Mouse (Mus musculus): ENCODE data around the gene Gm17657. TPM values are rescaled to one million over a fixed set of nuclear protein-coding genes. Genes with fewer than 3 reads are reported as not detected.

Gene Gm17657
- polyA plus RNA-seq, 1 experiment from 2014 or later, result not detected

DNA sequence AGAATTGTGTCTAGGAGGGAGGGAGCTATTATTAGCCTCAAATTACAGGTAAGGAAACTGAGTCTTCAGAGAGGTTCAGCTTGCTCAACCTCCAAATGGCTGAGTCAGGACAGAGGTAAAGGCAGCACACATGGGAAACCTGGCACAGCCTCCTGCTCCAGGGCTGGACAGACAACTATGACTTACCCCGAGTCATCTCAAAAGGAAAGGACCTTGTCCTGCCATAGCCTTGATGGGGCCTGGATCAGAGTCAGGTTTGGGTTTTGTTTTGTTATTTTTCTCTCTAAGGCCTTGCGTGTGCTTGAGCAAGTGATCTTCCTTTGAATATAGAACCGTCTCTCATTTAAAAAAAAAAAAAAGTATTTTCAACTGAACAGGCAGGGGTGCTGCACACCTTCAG is 74.3 kb downstream of the Gm17657 start:
- ATAC-seq (ENCODE audit: low read depth), result no peak
- H3K9me3 ChIP-seq, result 0 out of 2 replicates have a peak, but pooled peaks cover 3% of the 10 kb centered on the region

DNA sequence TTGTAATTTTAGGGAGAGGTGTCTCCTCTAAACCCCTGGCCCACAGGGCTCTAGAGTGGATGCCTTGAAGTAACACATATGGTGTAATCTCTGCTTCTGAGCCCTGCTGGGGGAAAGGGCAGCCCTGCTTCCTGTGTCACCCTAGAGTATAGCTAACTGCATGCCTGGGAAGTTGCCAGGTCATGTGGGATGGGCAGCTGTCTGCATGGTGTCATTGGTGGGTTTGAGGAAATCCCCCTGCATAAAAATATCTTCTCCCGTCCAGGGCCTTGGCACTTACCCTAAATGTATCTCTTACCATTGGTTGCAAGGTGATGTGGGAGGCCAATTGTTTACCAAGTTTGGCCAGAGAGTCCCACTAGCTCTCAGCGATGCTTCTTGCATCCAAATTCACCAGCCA is 75.4 kb downstream of the Gm17657 start:
- Histone ChIP-seq H3K4me3 (no peak overlapping the region), H3K27me3 (no peaks in the 10 kb centered on the region), H3K4me1 (replicated peaks) (no peaks in the 10 kb centered on the region), H3K27ac (replicated peaks) (no peak overlapping the region), H3K9me3 (0 out of 2 replicates have a peak, but pooled peaks cover 3% of the 10 kb centered on the region), H3K4me2 (no peak overlapping the region), H3K36me3 (no peaks in the 10 kb centered on the region), H3K9ac (no peak overlapping the region)
- ATAC-seq (ENCODE audit: low read depth), result no peak
- WGBS, result 79% methylated on average over 2 of the region's 2 CpGs

More for the DNA sequence above, 74.3 kb downstream of the Gm17657 start:
- Histone ChIP-seq H3K4me3 (no peak overlapping the region), H3K27ac (replicated peaks) (no peak overlapping the region), H3K4me2 (no peak overlapping the region), H3K27me3 (no peaks in the 10 kb centered on the region), H3K4me1 (replicated peaks) (no peaks in the 10 kb centered on the region), H3K9ac (no peak overlapping the region), H3K36me3 (no peaks in the 10 kb centered on the region)
- 91% methylated on average over 3 of the region's 3 CpGs for WGBS

DNA sequence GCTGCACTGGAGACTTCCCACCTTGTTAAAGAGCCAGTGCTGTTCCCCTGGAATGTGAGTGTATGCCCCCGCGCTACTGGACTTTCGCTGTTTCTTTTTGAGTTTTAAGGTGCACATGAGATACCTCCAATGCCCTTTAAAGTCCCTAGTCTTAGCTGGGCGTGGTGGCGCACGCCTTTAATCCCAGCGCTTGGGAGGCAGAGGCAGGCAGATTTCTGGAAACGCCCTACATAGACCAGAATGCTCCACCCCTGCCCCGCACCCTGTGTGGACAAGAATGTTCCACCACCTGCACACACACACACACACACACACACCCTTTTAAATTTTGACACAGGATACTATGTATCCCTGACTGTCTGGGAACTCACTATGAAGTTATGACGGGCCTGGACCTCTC is 76.0 kb downstream of the Gm17657 start:
- Histone ChIP-seq H3K9ac (no peak overlapping the region), H3K4me2 (no peak overlapping the region), H3K4me1 (replicated peaks) (peaks cover under 1% of the 10 kb centered on the region), H3K9me3 (0 out of 2 replicates have a peak, but pooled peaks cover 3% of the 10 kb centered on the region), H3K36me3 (no peaks in the 10 kb centered on the region), H3K27me3 (no peaks in the 10 kb centered on the region), H3K4me3 (no peak overlapping the region), H3K27ac (replicated peaks) (no peak overlapping the region)
- ATAC-seq (ENCODE audit: low read depth), result no peak
- 96% methylated on average over 10 of the region's 10 CpGs for WGBS

Small RNA genes within 50 kb of the gene (microRNA-seq; reads per million reads assigned to microRNA genes)
- not detected for gene Mir7667

Other genes starting within 250 kb of the Gm17657 start
- 1.5 and 1.8 TPM in 2 replicates for gene Pi16, start 232.0 kb downstream of the Gm17657 start, polyA plus RNA-seq (2015; fragmentation: Nextera tagmentation; extraction: Ambion mirVana)
- 467 and 490 TPM in 2 replicates for gene Mtch1, start 201.7 kb downstream of the Gm17657 start, polyA plus RNA-seq (2015; fragmentation: Nextera tagmentation; extraction: Ambion mirVana)
- gene Fgd2, start 188.7 kb downstream of the Gm17657 start, polyA plus RNA-seq (2015; fragmentation: Nextera tagmentation; extraction: Ambion mirVana), result 3.7 and 4.2 TPM in 2 replicates
- gene Pim1, start 58.9 kb downstream of the Gm17657 start, polyA plus RNA-seq (2015; fragmentation: Nextera tagmentation; extraction: Ambion mirVana), result 12.4 and 14.4 TPM in 2 replicates
- 24.4 and 24.7 TPM in 2 replicates for gene Tbc1d22b, start 147 bp upstream of the Gm17657 start, polyA plus RNA-seq (2015; fragmentation: Nextera tagmentation; extraction: Ambion mirVana)
- gene Tmem217, start 2.7 kb upstream of the Gm17657 start, polyA plus RNA-seq (2015; fragmentation: Nextera tagmentation; extraction: Ambion mirVana), result 1.1 and 1.9 TPM in 2 replicates
- gene Rnf8, start 65.2 kb upstream of the Gm17657 start, polyA plus RNA-seq (2015; fragmentation: Nextera tagmentation; extraction: Ambion mirVana), result 75.5 and 94.0 TPM in 2 replicates
- 2.3 and 3.7 TPM in 2 replicates for gene Gm28043, start 65.2 kb upstream of the Gm17657 start, polyA plus RNA-seq (2015; fragmentation: Nextera tagmentation; extraction: Ambion mirVana)
- gene Cmtr1, start 111.0 kb upstream of the Gm17657 start, polyA plus RNA-seq (2015; fragmentation: Nextera tagmentation; extraction: Ambion mirVana), result 127 and 131 TPM in 2 replicates
- gene Ccdc167, start 167.4 kb upstream of the Gm17657 start, polyA plus RNA-seq (2015; fragmentation: Nextera tagmentation; extraction: Ambion mirVana), result 12.4 and 13.0 TPM in 2 replicates